Mouse (Mus musculus): ENCODE results near the gene Pgghg.

DNA sequence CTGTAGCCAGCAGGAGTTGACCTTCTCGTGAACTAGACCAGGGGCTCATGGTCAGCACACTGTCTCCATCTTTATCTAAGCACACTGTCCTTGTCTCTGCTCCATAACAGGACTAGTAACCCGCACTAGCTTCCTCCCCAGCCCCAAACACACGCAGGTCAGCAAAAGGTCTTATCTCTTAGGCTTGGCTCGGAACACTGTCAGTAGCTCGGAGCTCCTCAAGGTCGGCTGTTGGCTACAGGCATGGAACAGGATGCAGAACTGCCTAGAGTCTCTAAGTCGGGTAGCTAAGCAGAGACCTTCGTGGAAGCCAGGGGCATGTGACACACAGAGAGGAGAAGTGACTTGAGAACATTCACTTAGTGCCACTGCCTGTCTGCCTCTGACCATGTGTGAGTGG, 7.0 kb downstream of the Pgghg start:
- TF ChIP-seq CTCF (IDR thresholded peaks at IDR 0.05; ENCODE audit: extremely low read depth, insufficient read length, insufficient replicate concordance, low read depth, low read length): no peak
- TF ChIP-seq POLR2A (IDR thresholded peaks at IDR 0.05; ENCODE audit: low read depth, low read length): no peak

Measured in small intestine, adult 2 months (tissue).